Mouse (Mus musculus) embryonic fibroblast, embryonic 13.5 days (primary cell): ENCODE measurements at regions not wholly inside any gene's neighbourhood (a gene's known extent, or its start where the extent isn't known, plus 50 kb on each side); places are given as distances from the start of the nearest gene placed in this dataset.

ENCODE experiments used
- CTCF ChIP-seq: IDR thresholded peaks from 2 replicates; pipeline ENCODE4 v1.5.1; 2011; ENCODE audit warnings: mild to moderate bottlenecking, control low read depth, low read length, moderate library complexity, borderline replicate concordance; ENCODE audit not compliant: insufficient read depth
- POLR2A ChIP-seq: IDR thresholded peaks from 2 replicates; pipeline ENCODE4 v1.6.1; 2011; ENCODE audit warnings: low read depth, mild to moderate bottlenecking, control low read depth, low read length, moderate library complexity

DNA sequence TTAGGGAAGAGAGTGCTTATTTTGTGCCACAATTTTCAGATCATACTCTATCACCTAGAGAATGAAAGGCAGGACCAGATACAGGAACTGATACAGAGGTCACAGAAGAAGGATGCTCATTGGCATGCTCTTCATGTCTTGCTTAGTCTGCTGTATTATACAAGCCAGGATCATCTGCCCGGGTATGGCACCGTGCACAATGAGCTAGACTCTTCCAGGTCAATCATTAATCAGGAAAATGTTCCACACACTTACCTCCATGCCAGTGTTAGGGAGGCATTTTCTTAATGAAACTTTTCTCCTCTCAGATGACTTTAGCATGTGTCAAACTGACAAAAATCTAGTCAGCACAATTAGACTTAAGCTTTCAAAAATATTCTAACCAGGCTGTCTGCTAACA, 502.7 kb upstream of the Adamts5 start:
- TF ChIP-seq POLR2A (no peak), CTCF (no peak)
